In genomic region chr10:102878010-102878409, GRCm38 (mm10) we compare ENCODE assay signal across 9 mouse cellular contexts.
A peak's percentile ranks its signal among the peaks of the same experiment; 100 is the strongest.
DNase-seq lines count a peak whose midpoint lies in the region; ATAC-seq and TF ChIP-seq lines count a peak whose summit lies in the region.
"Had no signal": no experiment of that assay in that cellular context is flagged by ENCODE, and none has a peak within 500 bp of the region (broad histone marks: within the 10 kb centered on the region; RNA-seq: fewer than 3 reads in every experiment).

No protein-coding gene starts in this region.

- H3K9me3 ChIP-seq in forebrain, embryonic 14.5 days (replicated peaks; ENCODE audit: control insufficient read depth, low read length): no peaks in the 10 kb centered on the region
- no peaks in the 10 kb centered on the region for H3K9me3 ChIP-seq in intestine, postnatal 0 days (ENCODE audit: control insufficient read depth)
- no peaks in the 10 kb centered on the region for H3K9me3 ChIP-seq in limb, embryonic 10.5 days (replicated peaks)
- H3K9me3 ChIP-seq in neural tube, embryonic 14.5 days (ENCODE audit: control insufficient read depth, low read length): no peaks in the 10 kb centered on the region
- H3K9me3 ChIP-seq: liver, embryonic 15.5 days had no signal

- 32% methylated on average over 11 of the region's 11 CpGs for WGBS in forebrain, embryonic 14.5 days
- 29% methylated on average over 11 of the region's 11 CpGs for WGBS in intestine, postnatal 0 days
- WGBS in limb, embryonic 10.5 days: 33% methylated on average over 11 of the region's 11 CpGs
- WGBS in neural tube, embryonic 14.5 days: 38% methylated on average over 11 of the region's 11 CpGs

- CTCF ChIA-PET in Patski (lab: Charles Lee): interaction anchor here (0.8 to 1.8 kb wide), 5 partner anchors 8 to 427 kb away, joined by 3 to 5 read pairs (median 4); no protein-coding TSS in a partner anchor

- peak overlapping the region; percentile 31; the same call in 1 of the 2 replicates for H3K4me2 ChIP-seq in forebrain, embryonic 14.5 days (ENCODE audit: low read length)
- peak overlapping the region; percentile 40; the same call in 1 of the 2 replicates for H3K4me2 ChIP-seq in intestine, postnatal 0 days (replicated peaks; ENCODE audit: low read depth)
- H3K4me2 ChIP-seq in neural tube, embryonic 14.5 days (ENCODE audit: low read depth, low read length): 0 out of 2 replicates have a peak overlapping the region, but pooled peaks have one; percentile 8
- H3K4me2 ChIP-seq: liver, embryonic 15.5 days had no signal

- TF ChIP-seq CTCF in Patski (IDR thresholded peaks at IDR 0.05): peak; percentile 67
- TF ChIP-seq CTCF in intestine, postnatal 0 days (IDR thresholded peaks at IDR 0.05; ENCODE audit: low read depth): peak; percentile 67

- ATAC-seq in Patski: no peak
- ATAC-seq in forebrain, embryonic 14.5 days: peak; percentile 89
- ATAC-seq in intestine, postnatal 0 days: no peak
- peak; percentile 54; the same call in 1 of the 2 replicates for ATAC-seq in neural tube, embryonic 14.5 days (ENCODE audit: low read depth)

- H3K36me3 ChIP-seq in forebrain, embryonic 14.5 days (ENCODE audit: control insufficient read depth, insufficient read depth, low read length): no peaks in the 10 kb centered on the region
- no peaks in the 10 kb centered on the region for H3K36me3 ChIP-seq in intestine, postnatal 0 days (ENCODE audit: control insufficient read depth, insufficient read depth)
- H3K36me3 ChIP-seq in limb, embryonic 10.5 days: no peaks in the 10 kb centered on the region
- no peaks in the 10 kb centered on the region for H3K36me3 ChIP-seq in neural tube, embryonic 14.5 days (ENCODE audit: control insufficient read depth, insufficient read depth, low read length)
- H3K36me3 ChIP-seq: liver, embryonic 15.5 days had no signal

- no peak overlapping the region for H3K27ac ChIP-seq in forebrain, embryonic 14.5 days (ENCODE audit: low read depth, low read length)
- no peak overlapping the region for H3K27ac ChIP-seq in intestine, postnatal 0 days (ENCODE audit: low read depth, low read length)
- no peak overlapping the region; the same call in 1 of the 2 replicates for H3K27ac ChIP-seq in limb, embryonic 10.5 days
- H3K27ac ChIP-seq in neural tube, embryonic 14.5 days (ENCODE audit: low read depth, low read length): no peak overlapping the region
- H3K27ac ChIP-seq: liver, embryonic 15.5 days had no signal

- peaks cover 36% of the 10 kb centered on the region for H3K27me3 ChIP-seq in Patski
- H3K27me3 ChIP-seq in forebrain, embryonic 14.5 days (replicated peaks; ENCODE audit: control insufficient read depth, insufficient read depth, low read length): no peaks in the 10 kb centered on the region
- no peaks in the 10 kb centered on the region for H3K27me3 ChIP-seq in intestine, postnatal 0 days (replicated peaks; ENCODE audit: control insufficient read depth, insufficient read depth, low read length)
- H3K27me3 ChIP-seq in limb, embryonic 10.5 days (ENCODE audit: low read depth, poor library complexity, severe bottlenecking): no peaks in the 10 kb centered on the region
- H3K27me3 ChIP-seq in neural tube, embryonic 14.5 days (ENCODE audit: control insufficient read depth, insufficient read depth, low read length): no peaks in the 10 kb centered on the region
- H3K27me3 ChIP-seq: liver, embryonic 15.5 days had no signal

- POLR2A ChIA-PET in Patski (lab: Charles Lee): no interaction called here

- H3K9ac ChIP-seq in forebrain, embryonic 14.5 days (ENCODE audit: low read length): no peak overlapping the region
- no peak overlapping the region for H3K9ac ChIP-seq in intestine, postnatal 0 days (ENCODE audit: low read depth, low read length)
- no peak overlapping the region for H3K9ac ChIP-seq in neural tube, embryonic 14.5 days (replicated peaks; ENCODE audit: low read depth, low read length)
- H3K9ac ChIP-seq: liver, embryonic 15.5 days had no signal

- H3K4me3 ChIP-seq in forebrain, embryonic 14.5 days (ENCODE audit: low read depth, low read length): no peak overlapping the region
- H3K4me3 ChIP-seq in intestine, postnatal 0 days (ENCODE audit: low read depth, low read length): no peak overlapping the region
- peak overlapping the region; percentile 25 for H3K4me3 ChIP-seq in limb, embryonic 10.5 days
- H3K4me3 ChIP-seq in neural tube, embryonic 14.5 days (ENCODE audit: low read depth, low read length): no peak overlapping the region
- H3K4me3 ChIP-seq: liver, embryonic 15.5 days had no signal

- in situ Hi-C loops in Patski (cut with MboI; ENCODE audit: low pct_unique_long_range_greater_than_20kb): loop anchor here (5.0 to 10.0 kb wide), 2 partner anchors 264 to 317 kb away; no protein-coding TSS in a partner anchor

- peak; percentile 5 for DNase-seq in gastrocnemius, postnatal 10 days
- DNase-seq in gastrocnemius, postnatal 25 days: no peak
- no peak for DNase-seq in Patski (ENCODE audit: low read depth, low spot score)
- peak; percentile 71 for DNase-seq in forebrain, embryonic 14.5 days (ENCODE audit: low spot score)
- DNase-seq in limb, embryonic 10.5 days (ENCODE audit: low spot score): peak; percentile 60
- no peak for DNase-seq in natural killer cell, adult 2 months (ENCODE audit: low spot score in 2 of 2)

- no peaks in the 10 kb centered on the region for H3K4me1 ChIP-seq in forebrain, embryonic 14.5 days (ENCODE audit: control insufficient read depth, insufficient read depth, low read length)
- H3K4me1 ChIP-seq in intestine, postnatal 0 days (replicated peaks; ENCODE audit: control insufficient read depth, insufficient read depth, low read length): no peaks in the 10 kb centered on the region
- peaks cover 11% of the 10 kb centered on the region; the same call in 1 of the 2 replicates for H3K4me1 ChIP-seq in limb, embryonic 10.5 days
- no peaks in the 10 kb centered on the region for H3K4me1 ChIP-seq in neural tube, embryonic 14.5 days (ENCODE audit: control insufficient read depth, insufficient read depth, low read length)
- H3K4me1 ChIP-seq: liver, embryonic 15.5 days had no signal

Comparison
In these comparisons a context has a peak if more than half of its experiments do, and no peak if none do; other contexts are left out.
1. DNase-seq: peak in gastrocnemius, postnatal 10 days (single experiment), forebrain, embryonic 14.5 days (single experiment) and limb, embryonic 10.5 days (single experiment); none in gastrocnemius, postnatal 25 days (single experiment), Patski (single experiment) and natural killer cell, adult 2 months (0 of 2).
2. ATAC-seq: peak in forebrain, embryonic 14.5 days (single experiment) and neural tube, embryonic 14.5 days (single experiment); none in Patski (single experiment) and intestine, postnatal 0 days (single experiment).
3. Peak in every context shown above with its lines, with median percentiles within 50 percentile points of each other: H3K4me2 ChIP-seq.